12 mouse cellular contexts compared by ENCODE assay signal in the genomic region with DNA sequence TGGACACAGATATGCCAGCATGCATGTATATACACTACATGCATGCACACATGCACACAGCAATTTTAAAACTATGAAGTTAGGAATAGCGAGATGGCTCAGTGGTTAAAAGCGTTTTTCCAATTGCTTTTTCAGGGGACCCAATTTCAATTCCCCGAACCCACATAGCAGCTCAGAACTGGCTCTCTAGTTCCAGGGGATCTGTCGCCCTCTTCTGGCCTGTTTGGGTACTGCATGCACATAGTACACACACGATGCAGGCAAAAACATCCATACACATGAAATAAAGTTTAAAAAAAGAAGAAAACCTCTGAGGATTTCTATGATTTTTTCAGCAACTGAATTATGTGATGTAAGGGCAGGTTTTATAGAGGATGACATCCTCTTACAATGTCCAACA. TPM values are rescaled to one million over a fixed set of nuclear protein-coding genes. Genes with fewer than 3 reads are reported as not detected.
DNase-seq lines count a peak whose midpoint lies in the region; ATAC-seq lines count a peak whose summit lies in the region.
"Had no signal": no experiment of that assay in that cellular context is flagged by ENCODE, and none has a peak within 500 bp of the region (broad histone marks: within the 10 kb centered on the region; RNA-seq: fewer than 3 reads in every experiment).

No protein-coding gene starts in this region.

- peak; percentile 40 for DNase-seq in hindbrain, embryonic 11.5 days (ENCODE audit: low spot score)
- DNase-seq in midbrain, embryonic 14.5 days: peak; percentile 26
- peak; percentile 61 for DNase-seq in R1 (ENCODE audit: low read depth, low spot score)
- DNase-seq in neural tube, embryonic 11.5 days (ENCODE audit: low spot score): peak; percentile 16
- DNase-seq in heart, adult 18-20 months: no peak
- DNase-seq: adrenal gland, postnatal 25 days had no signal

- no peak for ATAC-seq in hindbrain, embryonic 11.5 days (ENCODE audit: low FRiP score)
- ATAC-seq in hindbrain, embryonic 13.5 days (ENCODE audit: low FRiP score): no peak
- ATAC-seq in midbrain, embryonic 14.5 days (ENCODE audit: low FRiP score, low TSS enrichment): no peak
- no peak for ATAC-seq in midbrain, embryonic 15.5 days (replicated peaks)
- ATAC-seq in neural tube, embryonic 11.5 days (ENCODE audit: insufficient read depth, low FRiP score, low TSS enrichment): no peak
- no peak for ATAC-seq in activated CD4-positive, CD25-positive, alpha-beta regulatory T cell, adult 4 months

- no peaks in the 10 kb centered on the region for H3K36me3 ChIP-seq in hindbrain, embryonic 11.5 days (ENCODE audit: control insufficient read depth, insufficient read depth, low read length)
- H3K36me3 ChIP-seq in hindbrain, embryonic 13.5 days: no peaks in the 10 kb centered on the region
- H3K36me3 ChIP-seq in midbrain, embryonic 14.5 days (ENCODE audit: control insufficient read depth, insufficient read depth, low read length): no peaks in the 10 kb centered on the region
- no peaks in the 10 kb centered on the region for H3K36me3 ChIP-seq in midbrain, embryonic 15.5 days (replicated peaks)
- no peaks in the 10 kb centered on the region for H3K36me3 ChIP-seq in neural tube, embryonic 11.5 days (ENCODE audit: control insufficient read depth, insufficient read depth, low read length)
- H3K36me3 ChIP-seq: hindbrain, embryonic 15.5 days had no signal

- no peaks in the 10 kb centered on the region for H3K27me3 ChIP-seq in hindbrain, embryonic 11.5 days (ENCODE audit: control insufficient read depth, insufficient read depth, low read length)
- no peaks in the 10 kb centered on the region for H3K27me3 ChIP-seq in hindbrain, embryonic 13.5 days
- no peaks in the 10 kb centered on the region for H3K27me3 ChIP-seq in midbrain, embryonic 14.5 days (ENCODE audit: control insufficient read depth, insufficient read depth, low read length)
- H3K27me3 ChIP-seq in midbrain, embryonic 15.5 days (replicated peaks): no peaks in the 10 kb centered on the region
- no peaks in the 10 kb centered on the region for H3K27me3 ChIP-seq in neural tube, embryonic 11.5 days (ENCODE audit: control insufficient read depth, insufficient read depth, low read length)
- H3K27me3 ChIP-seq: hindbrain, embryonic 15.5 days had no signal

- H3K4me2 ChIP-seq in hindbrain, embryonic 11.5 days (replicated peaks; ENCODE audit: low read depth, low read length): no peak overlapping the region
- no peak overlapping the region for H3K4me2 ChIP-seq in hindbrain, embryonic 13.5 days
- no peak overlapping the region for H3K4me2 ChIP-seq in midbrain, embryonic 14.5 days (ENCODE audit: low read length)
- H3K4me2 ChIP-seq in midbrain, embryonic 15.5 days: no peak overlapping the region
- no peak overlapping the region for H3K4me2 ChIP-seq in neural tube, embryonic 11.5 days (ENCODE audit: low read depth)
- H3K4me2 ChIP-seq: hindbrain, embryonic 15.5 days had no signal

- H3K27ac ChIP-seq in hindbrain, embryonic 11.5 days (ENCODE audit: low read depth, low read length): no peak overlapping the region
- no peak overlapping the region for H3K27ac ChIP-seq in hindbrain, embryonic 13.5 days
- no peak overlapping the region for H3K27ac ChIP-seq in midbrain, embryonic 14.5 days (replicated peaks; ENCODE audit: low read depth, low read length)
- H3K27ac ChIP-seq in midbrain, embryonic 15.5 days: no peak overlapping the region
- no peak overlapping the region for H3K27ac ChIP-seq in neural tube, embryonic 11.5 days (ENCODE audit: low read depth, low read length)
- H3K27ac ChIP-seq: hindbrain, embryonic 15.5 days had no signal

- 66% methylated on average over 5 of the region's 5 CpGs for WGBS in hindbrain, embryonic 11.5 days
- WGBS in hindbrain, embryonic 13.5 days: 68% methylated on average over 5 of the region's 5 CpGs
- WGBS in midbrain, embryonic 14.5 days: 66% methylated on average over 5 of the region's 5 CpGs
- WGBS in midbrain, embryonic 15.5 days: 66% methylated on average over 5 of the region's 5 CpGs
- WGBS in neural tube, embryonic 11.5 days: 67% methylated on average over 5 of the region's 5 CpGs

- no peaks in the 10 kb centered on the region for H3K4me1 ChIP-seq in hindbrain, embryonic 11.5 days (replicated peaks; ENCODE audit: control insufficient read depth, insufficient read depth, low read length)
- H3K4me1 ChIP-seq in hindbrain, embryonic 13.5 days (replicated peaks): no peaks in the 10 kb centered on the region
- no peaks in the 10 kb centered on the region for H3K4me1 ChIP-seq in midbrain, embryonic 14.5 days (ENCODE audit: control insufficient read depth, insufficient read depth, low read length)
- H3K4me1 ChIP-seq in midbrain, embryonic 15.5 days: no peaks in the 10 kb centered on the region
- H3K4me1 ChIP-seq in neural tube, embryonic 11.5 days (ENCODE audit: control insufficient read depth, insufficient read depth, low read length): no peaks in the 10 kb centered on the region
- H3K4me1 ChIP-seq: hindbrain, embryonic 15.5 days had no signal

- H3K9me3 ChIP-seq in hindbrain, embryonic 11.5 days (ENCODE audit: control insufficient read depth, low read length): no peaks in the 10 kb centered on the region
- peaks cover 3% of the 10 kb centered on the region; the same call in 1 of the 2 replicates for H3K9me3 ChIP-seq in hindbrain, embryonic 13.5 days
- 0 out of 2 replicates have a peak, but pooled peaks cover 5% of the 10 kb centered on the region for H3K9me3 ChIP-seq in midbrain, embryonic 14.5 days (ENCODE audit: control insufficient read depth, low read length)
- no peaks in the 10 kb centered on the region for H3K9me3 ChIP-seq in midbrain, embryonic 15.5 days
- peaks cover 13% of the 10 kb centered on the region; the same call in 1 of the 2 replicates for H3K9me3 ChIP-seq in neural tube, embryonic 11.5 days (ENCODE audit: control insufficient read depth, low read length)
- H3K9me3 ChIP-seq: hindbrain, embryonic 15.5 days had no signal

- H3K4me3 ChIP-seq in hindbrain, embryonic 11.5 days (ENCODE audit: low read depth, low read length): no peak overlapping the region
- no peak overlapping the region for H3K4me3 ChIP-seq in hindbrain, embryonic 13.5 days
- H3K4me3 ChIP-seq in midbrain, embryonic 14.5 days (replicated peaks; ENCODE audit: low read depth, low read length): no peak overlapping the region
- H3K4me3 ChIP-seq in midbrain, embryonic 15.5 days: no peak overlapping the region
- H3K4me3 ChIP-seq in neural tube, embryonic 11.5 days (ENCODE audit: low read depth, low read length): no peak overlapping the region
- H3K4me3 ChIP-seq: erythroblast, embryonic 14.5 days; hindbrain, embryonic 15.5 days had no signal

- H3K9ac ChIP-seq in hindbrain, embryonic 11.5 days (ENCODE audit: low read depth, low read length): no peak overlapping the region
- no peak overlapping the region for H3K9ac ChIP-seq in hindbrain, embryonic 13.5 days
- H3K9ac ChIP-seq in midbrain, embryonic 14.5 days (replicated peaks; ENCODE audit: low read length): no peak overlapping the region
- no peak overlapping the region for H3K9ac ChIP-seq in midbrain, embryonic 15.5 days
- no peak overlapping the region for H3K9ac ChIP-seq in neural tube, embryonic 11.5 days (ENCODE audit: low read length)
- H3K9ac ChIP-seq: hindbrain, embryonic 15.5 days had no signal

RNA-seq across cellular contexts. Expression of a gene that starts 3.4 kb away (rescaled TPM):
- not detected in 2 replicates for polyA plus RNA-seq in hindbrain, embryonic 11.5 days (2014; fragmentation: Nextera tagmentation; extraction: Ambion mirVana)
- not detected in 2 replicates for polyA plus RNA-seq in hindbrain, embryonic 13.5 days (2015; fragmentation: Nextera tagmentation; extraction: Ambion mirVana)
- polyA plus RNA-seq in midbrain, embryonic 14.5 days (2014; fragmentation: Nextera tagmentation; extraction: Ambion mirVana): not detected in 2 replicates
- polyA plus RNA-seq in midbrain, embryonic 15.5 days (2015; fragmentation: Nextera tagmentation; extraction: Ambion mirVana): not detected in 2 replicates
- polyA plus RNA-seq in neural tube, embryonic 11.5 days (2014; fragmentation: Nextera tagmentation; extraction: Ambion mirVana): 0.19 TPM in 1 of 2 replicates, not detected in the other
- not detected for polyA plus RNA-seq in activated CD4-positive, CD25-positive, alpha-beta regulatory T cell, adult 4 months (2017; shearing (Covaris generic))
- total RNA-seq in heart, adult 18-20 months (2021): not detected
- total RNA-seq: adrenal gland, postnatal 25 days had no signal
- polyA plus RNA-seq: erythroblast, embryonic 14.5 days; hindbrain, embryonic 15.5 days; lung, embryonic 16.5 days had no signal

RNA-seq across cellular contexts. Expression of a gene that starts 17.6 kb away (rescaled TPM):
- polyA plus RNA-seq in hindbrain, embryonic 11.5 days (2014; fragmentation: Nextera tagmentation; extraction: Ambion mirVana): not detected in 2 replicates
- polyA plus RNA-seq in hindbrain, embryonic 13.5 days (2015; fragmentation: Nextera tagmentation; extraction: Ambion mirVana): not detected in 2 replicates
- not detected in 2 replicates for polyA plus RNA-seq in midbrain, embryonic 14.5 days (2014; fragmentation: Nextera tagmentation; extraction: Ambion mirVana)
- polyA plus RNA-seq in midbrain, embryonic 15.5 days (2015; fragmentation: Nextera tagmentation; extraction: Ambion mirVana): not detected in 2 replicates
- polyA plus RNA-seq in neural tube, embryonic 11.5 days (2014; fragmentation: Nextera tagmentation; extraction: Ambion mirVana): not detected in 2 replicates
- under 1 TPM in 1 of 2 experiments, not detected in 1; 0.95 TPM for polyA plus RNA-seq in activated CD4-positive, CD25-positive, alpha-beta regulatory T cell, adult 4 months (2017; shearing (Covaris generic))
- not detected for total RNA-seq in heart, adult 18-20 months (2021)
- total RNA-seq: adrenal gland, postnatal 25 days had no signal
- polyA plus RNA-seq: erythroblast, embryonic 14.5 days; hindbrain, embryonic 15.5 days; lung, embryonic 16.5 days had no signal

RNA-seq across cellular contexts. Expression of a gene that starts 26.6 kb away (rescaled TPM):
- not detected in 2 replicates for polyA plus RNA-seq in hindbrain, embryonic 11.5 days (2014; fragmentation: Nextera tagmentation; extraction: Ambion mirVana)
- polyA plus RNA-seq in hindbrain, embryonic 13.5 days (2015; fragmentation: Nextera tagmentation; extraction: Ambion mirVana): not detected in 2 replicates
- not detected in 2 replicates for polyA plus RNA-seq in midbrain, embryonic 14.5 days (2014; fragmentation: Nextera tagmentation; extraction: Ambion mirVana)
- not detected in 2 replicates for polyA plus RNA-seq in midbrain, embryonic 15.5 days (2015; fragmentation: Nextera tagmentation; extraction: Ambion mirVana)
- not detected in 2 replicates for polyA plus RNA-seq in neural tube, embryonic 11.5 days (2014; fragmentation: Nextera tagmentation; extraction: Ambion mirVana)
- polyA plus RNA-seq in activated CD4-positive, CD25-positive, alpha-beta regulatory T cell, adult 4 months (2017; shearing (Covaris generic)): not detected
- total RNA-seq in heart, adult 18-20 months (2021): not detected
- total RNA-seq: adrenal gland, postnatal 25 days had no signal
- polyA plus RNA-seq: erythroblast, embryonic 14.5 days; hindbrain, embryonic 15.5 days; lung, embryonic 16.5 days had no signal

RNA-seq across cellular contexts. Expression of a gene that starts 38.5 kb away (rescaled TPM):
- polyA plus RNA-seq in hindbrain, embryonic 11.5 days (2014; fragmentation: Nextera tagmentation; extraction: Ambion mirVana): not detected in 2 replicates
- not detected in 2 replicates for polyA plus RNA-seq in hindbrain, embryonic 13.5 days (2015; fragmentation: Nextera tagmentation; extraction: Ambion mirVana)
- polyA plus RNA-seq in midbrain, embryonic 14.5 days (2014; fragmentation: Nextera tagmentation; extraction: Ambion mirVana): not detected in 2 replicates
- polyA plus RNA-seq in midbrain, embryonic 15.5 days (2015; fragmentation: Nextera tagmentation; extraction: Ambion mirVana): not detected in 2 replicates
- not detected in 2 replicates for polyA plus RNA-seq in neural tube, embryonic 11.5 days (2014; fragmentation: Nextera tagmentation; extraction: Ambion mirVana)
- polyA plus RNA-seq in activated CD4-positive, CD25-positive, alpha-beta regulatory T cell, adult 4 months (2017; shearing (Covaris generic)): not detected
- total RNA-seq in heart, adult 18-20 months (2021): not detected
- total RNA-seq: adrenal gland, postnatal 25 days had no signal
- polyA plus RNA-seq: erythroblast, embryonic 14.5 days; hindbrain, embryonic 15.5 days; lung, embryonic 16.5 days had no signal

RNA-seq across cellular contexts. Expression of a gene that starts 39.4 kb away (rescaled TPM):
- polyA plus RNA-seq in hindbrain, embryonic 11.5 days (2014; fragmentation: Nextera tagmentation; extraction: Ambion mirVana): not detected in 2 replicates
- polyA plus RNA-seq in hindbrain, embryonic 13.5 days (2015; fragmentation: Nextera tagmentation; extraction: Ambion mirVana): not detected in 2 replicates
- not detected in 2 replicates for polyA plus RNA-seq in midbrain, embryonic 14.5 days (2014; fragmentation: Nextera tagmentation; extraction: Ambion mirVana)
- not detected in 2 replicates for polyA plus RNA-seq in midbrain, embryonic 15.5 days (2015; fragmentation: Nextera tagmentation; extraction: Ambion mirVana)
- not detected in 2 replicates for polyA plus RNA-seq in neural tube, embryonic 11.5 days (2014; fragmentation: Nextera tagmentation; extraction: Ambion mirVana)
- not detected for polyA plus RNA-seq in activated CD4-positive, CD25-positive, alpha-beta regulatory T cell, adult 4 months (2017; shearing (Covaris generic))
- total RNA-seq in heart, adult 18-20 months (2021): not detected
- total RNA-seq: adrenal gland, postnatal 25 days had no signal
- polyA plus RNA-seq: erythroblast, embryonic 14.5 days; hindbrain, embryonic 15.5 days; lung, embryonic 16.5 days had no signal

Comparison
In these comparisons a context has a peak if more than half of its experiments do, and no peak if none do; other contexts are left out.
1. DNase-seq: peak in hindbrain, embryonic 11.5 days (single experiment), midbrain, embryonic 14.5 days (single experiment), R1 (single experiment) and neural tube, embryonic 11.5 days (single experiment); none in heart, adult 18-20 months (0 of 2).